Mouse (Mus musculus) Patski (cell line): Measurements from ENCODE around the gene A930018P22Rik. TPM values are rescaled to one million over a fixed set of nuclear protein-coding genes. Genes with fewer than 3 reads are reported as not detected.
"Not testable (repeated sequence)": the region's sequence is repeated elsewhere in the genome, so short reads cannot be mapped to it uniquely, and the experiment has no call there.

Experiments
- ATAC-seq: fragments of 100-300 bp; one replicate; pipeline ENCODE4 v1.8.0; 2021
- CTCF ChIA-PET: fragments of 350-600 bp; sonication (Branson Sonifier 250); formaldehyde crosslinking; loops from one replicate; lab custom pipeline; 2022; ENCODE audit warnings: inconsistent platforms; lab: Charles Lee
- POLR2A ChIA-PET: fragments of 350-600 bp; sonication (Branson Sonifier 250); formaldehyde crosslinking; loops from one replicate; lab custom pipeline; 2022; ENCODE audit warnings: antibody characterized with exemption, inconsistent platforms; lab: Charles Lee
- DNase-seq: peaks from one replicate; pipeline ENCODE4 v3.0.0-alpha.2; 2011; ENCODE audit warnings: low read depth, low spot score
- H3K27me3 ChIP-seq: fragments of 371-371 bp; one replicate; pipeline ENCODE4 v1.5.1; 2021
- CTCF ChIP-seq: fragments of 100-300 bp; IDR thresholded peaks from one replicate; pipeline ENCODE4 v1.5.1; 2021
- in situ Hi-C: fragments of 300-500 bp; cut with MboI; formaldehyde crosslinking; loops from 3 replicates; pipeline ENCODE4 v1.11.1; 2018; ENCODE audit warnings: low pct_unique_long_range_greater_than_20kb, mixed read lengths
- polyA plus RNA-seq: library from polyadenylated mRNA; unstranded; gene quantifications from one replicate; pipeline ENCODE4 v1.2.3, GENCODE M21; 2021

Gene A930018P22Rik
- not detected for polyA plus RNA-seq

- ChIA-PET POLR2A (interaction anchor here (1.2 kb wide), 1 partner anchor 9 kb away, joined by 3 read pairs; no protein-coding TSS in a partner anchor), CTCF (interaction anchor here (0.9 to 1.3 kb wide), 6 partner anchors 12 to 89 kb away, joined by 3 read pairs; no protein-coding TSS in a partner anchor)
- TF ChIP-seq CTCF = no peak
Measured at GRCm38 (mm10) chr2:104122505-104123378, at the start of gene A930018P22Rik. TSS of gene A930018P22Rik (plus strand) at chr2:104122769.

GRCm38 (mm10) chr2:104078285-104078684 is 44.3 kb upstream of the A930018P22Rik start:
- H3K27me3 ChIP-seq, DNase-seq, in situ Hi-C loops, POLR2A ChIA-PET, CTCF ChIA-PET, ATAC-seq: not testable (repeated sequence)

More at GRCm38 (mm10) chr2:104122505-104123378, at the start of gene A930018P22Rik:
- peaks cover 3% of the 10 kb centered on the region for H3K27me3 ChIP-seq
- ATAC-seq = peak; percentile 89
- in situ Hi-C loops = loop anchor here (10.0 kb wide), 1 partner anchor 88 kb away; no protein-coding TSS in a partner anchor
- no peak for DNase-seq

- DNase-seq, H3K27me3 ChIP-seq, CTCF ChIA-PET, POLR2A ChIA-PET, in situ Hi-C loops, ATAC-seq: not testable (repeated sequence)
Measured at GRCm38 (mm10) chr2:104081436-104082050, 41.0 kb upstream of the A930018P22Rik start.

- H3K27me3 ChIP-seq = no peaks in the 10 kb centered on the region
- no peak for DNase-seq
- in situ Hi-C loops = no loop called here
- ChIA-PET CTCF (no interaction called here), POLR2A (no interaction called here)
- TF ChIP-seq CTCF = no peak
- no peak for ATAC-seq
Measured at GRCm38 (mm10) chr2:104082474-104082873, 40.1 kb upstream of the A930018P22Rik start.

- CTCF ChIA-PET, in situ Hi-C loops, DNase-seq, H3K27me3 ChIP-seq, ATAC-seq, POLR2A ChIA-PET: not testable (repeated sequence)
Measured at GRCm38 (mm10) chr2:104084027-104084426, 38.5 kb upstream of the A930018P22Rik start.

- in situ Hi-C loops, DNase-seq, POLR2A ChIA-PET, CTCF ChIA-PET, H3K27me3 ChIP-seq, ATAC-seq: not testable (repeated sequence)
Measured at GRCm38 (mm10) chr2:104087562-104087961, 35.0 kb upstream of the A930018P22Rik start.

- no peak for DNase-seq
- no peak for ATAC-seq
- TF ChIP-seq CTCF = no peak
- in situ Hi-C loops = no loop called here
- no peaks in the 10 kb centered on the region for H3K27me3 ChIP-seq
- ChIA-PET POLR2A (no interaction called here), CTCF (no interaction called here)
Measured at GRCm38 (mm10) chr2:104093305-104093704, 29.3 kb upstream of the A930018P22Rik start.

- no peak for TF ChIP-seq CTCF
- peak; percentile 79 for ATAC-seq
- no peak for DNase-seq
Measured at GRCm38 (mm10) chr2:104095741-104096213, 26.8 kb upstream of the A930018P22Rik start, which contains the start of gene Cd59a. TSS of gene Cd59a (plus strand) at chr2:104095801.

GRCm38 (mm10) chr2:104096256-104096655 is 26.3 kb upstream of the A930018P22Rik start:
- CTCF ChIA-PET = interaction anchor here (0.7 to 1.5 kb wide), 3 partner anchors 39 to 398 kb away, joined by 3 read pairs; no protein-coding TSS in a partner anchor
- peak; percentile 17 for ATAC-seq
- no peak for DNase-seq
- in situ Hi-C loops = no loop called here
- TF ChIP-seq CTCF = no peak
- H3K27me3 ChIP-seq = no peaks in the 10 kb centered on the region
- POLR2A ChIA-PET = interaction anchor here (1.2 kb wide), 1 partner anchor 26 kb away, joined by 8 read pairs; the partner anchor contains the start of gene Cd59b

More at GRCm38 (mm10) chr2:104095741-104096213, 26.8 kb upstream of the A930018P22Rik start, which contains the start of gene Cd59a:
- ChIA-PET POLR2A (interaction anchor here (1.2 kb wide), 1 partner anchor 26 kb away, joined by 8 read pairs; the partner anchor contains the start of gene Cd59b), CTCF (interaction anchor here (0.7 to 1.5 kb wide), 3 partner anchors 39 to 399 kb away, joined by 3 read pairs; no protein-coding TSS in a partner anchor)
- no peaks in the 10 kb centered on the region for H3K27me3 ChIP-seq
- in situ Hi-C loops = no loop called here

- DNase-seq, ATAC-seq, in situ Hi-C loops, H3K27me3 ChIP-seq: not testable (repeated sequence)
- POLR2A ChIA-PET = interaction anchor here (1.2 kb wide), 1 partner anchor 27 kb away, joined by 8 read pairs; the partner anchor contains the start of gene Cd59b
- CTCF ChIA-PET = interaction anchor here (1.5 kb wide), 1 partner anchor 398 kb away, joined by 3 read pairs; no protein-coding TSS in a partner anchor
Measured at GRCm38 (mm10) chr2:104096796-104097195, 25.8 kb upstream of the A930018P22Rik start.

- in situ Hi-C loops, DNase-seq, POLR2A ChIA-PET, CTCF ChIA-PET, H3K27me3 ChIP-seq, ATAC-seq: not testable (repeated sequence)
Measured at GRCm38 (mm10) chr2:104097396-104097795, 25.2 kb upstream of the A930018P22Rik start.
